Mouse (Mus musculus): ENCODE data around the gene Mosmo.

- no peak for TF ChIP-seq CTCF (IDR thresholded peaks at IDR 0.05; ENCODE audit: extremely low read depth, insufficient read depth, insufficient read length, insufficient replicate concordance)
- no peak for TF ChIP-seq POLR2A (IDR thresholded peaks at IDR 0.05; ENCODE audit: low read depth, low read length)
Observed at GRCm38 (mm10) chr7:120634301-120634700, 43.1 kb upstream of the Mosmo start.
